Mouse (Mus musculus): ENCODE data around the gene Pom121l12. TPM values are rescaled to one million over a fixed set of nuclear protein-coding genes. Genes with fewer than 3 reads are reported as not detected.

The Pom121l12 gene
- total RNA-seq (2012; rRNA removed): not detected in 2 replicates
- not detected for polyA plus RNA-seq (2012; ENCODE audit: insufficient read depth in 1 of 2, insufficient read length in 2 of 2, low read depth in 1 of 2, low replicate concordance in 2 of 2, missing spikeins in 1 of 2)

DNA sequence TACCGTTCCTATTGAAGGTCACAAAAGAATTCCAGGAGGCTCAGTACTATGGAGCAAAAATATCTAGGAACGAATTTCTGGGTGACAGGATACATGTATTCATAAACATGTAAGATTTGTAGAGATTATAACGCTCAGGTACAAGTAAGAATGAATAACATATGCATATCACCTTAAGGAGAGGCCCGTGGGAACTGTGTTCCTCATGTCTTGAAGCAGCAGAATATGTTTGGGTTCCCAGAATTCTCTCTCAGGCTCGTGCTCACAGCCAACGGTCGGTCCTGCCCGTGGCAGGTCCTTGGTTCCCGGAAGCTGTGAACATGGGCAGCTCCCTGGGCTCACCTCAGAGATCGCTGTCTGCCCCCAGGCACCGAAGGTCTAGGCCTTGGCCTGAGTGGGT lies at the start of gene Pom121l12:
Gene Pom121l12 (plus strand): TSS at position 301 of the 400 bp plus-strand sequence.
- TF ChIP-seq ZNF384 (IDR thresholded peaks at IDR 0.05; ENCODE audit: low read depth, low read length): no peak
- TF ChIP-seq MAFK (IDR thresholded peaks at IDR 0.05; ENCODE audit: borderline replicate concordance, low read depth, low read length): no peak
- no peak for TF ChIP-seq CHD2 (IDR thresholded peaks at IDR 0.05; ENCODE audit: low read length)
- TF ChIP-seq MAX (IDR thresholded peaks at IDR 0.05; ENCODE audit: low read length): no peak
- no peak for TF ChIP-seq HCFC1 (IDR thresholded peaks at IDR 0.05; ENCODE audit: low read depth, low read length)
- no peak for TF ChIP-seq NELFE (IDR thresholded peaks at IDR 0.05; ENCODE audit: low read depth, low read length)
- TF ChIP-seq POLR2AphosphoS5 (IDR thresholded peaks at IDR 0.05; ENCODE audit: borderline replicate concordance, low read depth, low read length): no peak
- no peak for TF ChIP-seq NRF1 (IDR thresholded peaks at IDR 0.05; ENCODE audit: insufficient read depth, low read depth, low read length, poor library complexity, severe bottlenecking)
- no peak within 1 kb of the TSS for H3K27ac ChIP-seq (ENCODE audit: control insufficient read depth, low read depth, low read length)
- H3K36me3 ChIP-seq (ENCODE audit: control insufficient read depth in 1 of 2, insufficient read depth in 2 of 2, low read length in 2 of 2): no peaks in the 10 kb centered on the region
- no peak for DNase-seq (ENCODE audit: low read depth, low spot score)
- H3K9ac ChIP-seq (ENCODE audit: control insufficient read depth, low read depth, low read length, poor library complexity, severe bottlenecking): no peak within 1 kb of the TSS
- no peaks in the 10 kb centered on the region for H3K27me3 ChIP-seq (ENCODE audit: control insufficient read depth in 1 of 2, insufficient read depth in 2 of 2, low read length in 2 of 2)
- H3K4me1 ChIP-seq (ENCODE audit: control insufficient read depth in 1 of 2, insufficient read depth in 2 of 2, low read length in 2 of 2): no peaks in the 10 kb centered on the region
- H3K4me3 ChIP-seq (ENCODE audit: control insufficient read depth in 1 of 2, insufficient read depth in 1 of 2, low read depth in 2 of 2, low read length in 2 of 2): no peak within 1 kb of the TSS
- no peaks in the 10 kb centered on the region for H3K79me2 ChIP-seq (ENCODE audit: control insufficient read depth, insufficient read depth, low read length, poor library complexity)
- no peaks in the 10 kb centered on the region for H3K9me3 ChIP-seq (replicated peaks; ENCODE audit: insufficient read depth, low read length)

DNA sequence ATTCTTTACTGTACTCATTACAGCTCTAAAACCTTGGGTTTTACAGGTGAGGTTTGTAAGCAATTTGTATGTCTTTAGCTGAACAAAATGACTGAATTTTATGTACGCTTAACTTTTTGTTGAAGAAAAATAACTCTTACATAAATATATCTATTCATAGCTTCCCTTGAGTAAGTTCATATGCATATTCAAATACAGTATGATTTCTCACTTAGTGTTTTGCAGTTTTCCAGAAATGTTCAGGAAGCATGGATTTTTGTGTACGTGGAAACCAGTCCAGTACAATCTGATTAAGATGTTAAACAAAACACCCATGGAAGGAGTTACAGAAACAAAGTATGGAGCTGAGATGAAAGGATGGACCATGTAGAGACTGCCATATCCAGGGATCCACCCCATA lies 12.8 kb downstream of the Pom121l12 start:
- no peak overlapping the region for H3K27ac ChIP-seq (ENCODE audit: control insufficient read depth, low read depth, low read length)
- H3K27me3 ChIP-seq (ENCODE audit: control insufficient read depth in 1 of 2, insufficient read depth in 2 of 2, low read length in 2 of 2): no peaks in the 10 kb centered on the region
- H3K79me2 ChIP-seq (ENCODE audit: control insufficient read depth, insufficient read depth, low read length, poor library complexity): no peaks in the 10 kb centered on the region
- no peak for TF ChIP-seq SMC3 (IDR thresholded peaks at IDR 0.05; ENCODE audit: low read depth, low read length)
- no peak for TF ChIP-seq BHLHE40 (IDR thresholded peaks at IDR 0.05; ENCODE audit: borderline replicate concordance, low read depth, low read length)
- TF ChIP-seq POLR2AphosphoS2 (IDR thresholded peaks at IDR 0.05; ENCODE audit: low read length): no peak
- TF ChIP-seq E2F4 (IDR thresholded peaks at IDR 0.05; ENCODE audit: borderline replicate concordance, low read depth, low read length): no peak
- TF ChIP-seq HCFC1 (IDR thresholded peaks at IDR 0.05; ENCODE audit: low read depth, low read length): no peak
- TF ChIP-seq MYC (IDR thresholded peaks at IDR 0.05; ENCODE audit: low read depth, low read length): no peak
- no peak for TF ChIP-seq TBP (IDR thresholded peaks at IDR 0.05; ENCODE audit: low read depth, low read length)
- TF ChIP-seq MAX (IDR thresholded peaks at IDR 0.05; ENCODE audit: low read length): no peak
- TF ChIP-seq CTCF (IDR thresholded peaks at IDR 0.05 in 2 of 3, conservative IDR thresholded peaks at IDR 0.05 in 1 of 3; ENCODE audit: control insufficient read depth in 1 of 3, insufficient read depth in 1 of 3, low read depth in 2 of 3, low read length in 3 of 3, poor library complexity in 1 of 3, severe bottlenecking in 1 of 3): no peak
- no peak for TF ChIP-seq CHD1 (IDR thresholded peaks at IDR 0.05; ENCODE audit: low read depth, low read length)
- no peak for TF ChIP-seq SIN3A (IDR thresholded peaks at IDR 0.05; ENCODE audit: low read length)
- H3K4me1 ChIP-seq (ENCODE audit: control insufficient read depth in 1 of 2, insufficient read depth in 2 of 2, low read length in 2 of 2): no peaks in the 10 kb centered on the region
- H3K9ac ChIP-seq (ENCODE audit: control insufficient read depth, low read depth, low read length, poor library complexity, severe bottlenecking): no peak overlapping the region
- no peak overlapping the region for H3K4me3 ChIP-seq (ENCODE audit: control insufficient read depth in 1 of 2, insufficient read depth in 1 of 2, low read depth in 2 of 2, low read length in 2 of 2)
- no peaks in the 10 kb centered on the region for H3K9me3 ChIP-seq (replicated peaks; ENCODE audit: insufficient read depth, low read length)
- DNase-seq (ENCODE audit: low read depth, low spot score): no peak
- no peaks in the 10 kb centered on the region for H3K36me3 ChIP-seq (ENCODE audit: control insufficient read depth in 1 of 2, insufficient read depth in 2 of 2, low read length in 2 of 2)

Measured in MEL (cell line).